Mouse (Mus musculus): ENCODE data around the gene Fam214a. TPM values are rescaled to one million over a fixed set of nuclear protein-coding genes. Genes with fewer than 3 reads are reported as not detected.

Fam214a gene
- 10 to 100 TPM; 25.7 to 35.5 TPM for total RNA-seq (2023)

GRCm38 (mm10) chr9:74952756-74953247 is at the start of gene Fam214a:
Fam214a (plus strand) TSS chr9:74952884.

GRCm38 (mm10) chr9:75037451-75038356 is 85.0 kb downstream of the Fam214a start, which contains the start of gene Arpp19:
Arpp19 (plus strand) TSS chr9:75037614.

GRCm38 (mm10) chr9:75070457-75071028 is 117.9 kb downstream of the Fam214a start, which contains the start of gene Myo5a:
Myo5a (plus strand) TSS chr9:75071015.

Other genes with a start within 250 kb of the Fam214a start
- not detected for gene Onecut1, start 91.0 kb upstream of the Fam214a start, total RNA-seq (2023)
- gene Arpp19, start 84.7 kb downstream of the Fam214a start, total RNA-seq (2023), result 100 to 1,000 TPM; 105 to 107 TPM
- 100 to 1,000 TPM; 114 to 148 TPM for gene Myo5a, start 118.1 kb downstream of the Fam214a start, total RNA-seq (2023)

Data from neutrophil, adult 83 days (primary cell).